Mouse (Mus musculus) midbrain, embryonic 13.5 days (tissue): ENCODE data around the gene Prdx6. TPM values are rescaled to one million over a fixed set of nuclear protein-coding genes. Genes with fewer than 3 reads are reported as not detected.

Experiments used
- ATAC-seq: fragments of 200-750 bp; cut with Nextera tagmentation; 2 replicates; pipeline ENCODE4 v1.8.0; 2017; ENCODE audit warnings: mild to moderate bottlenecking, moderate TSS enrichment, moderate library complexity
- H3K27ac ChIP-seq: fragments of 300-500 bp; sonication (generic); 2 replicates; pipeline ENCODE4 v1.5.1; 2015; ENCODE audit warnings: inconsistent platforms, mild to moderate bottlenecking, moderate library complexity
- H3K27me3 ChIP-seq: fragments of 300-500 bp; sonication (generic); 2 replicates; pipeline ENCODE4 v1.6.1; 2015; ENCODE audit warnings: mild to moderate bottlenecking, inconsistent platforms
- H3K36me3 ChIP-seq: fragments of 300-500 bp; sonication (generic); 2 replicates; pipeline ENCODE4 v1.6.1; 2015; ENCODE audit warnings: mild to moderate bottlenecking, inconsistent platforms
- H3K4me1 ChIP-seq: fragments of 300-500 bp; sonication (generic); replicated peaks from 2 replicates; pipeline ENCODE4 v1.6.1; 2015; ENCODE audit warnings: inconsistent platforms
- H3K4me2 ChIP-seq: fragments of 300-500 bp; sonication (generic); replicated peaks from 2 replicates; pipeline ENCODE4 v1.6.1; 2015; ENCODE audit warnings: moderate library complexity, mild to moderate bottlenecking, inconsistent platforms
- H3K4me3 ChIP-seq: fragments of 300-500 bp; sonication (generic); replicated peaks from 2 replicates; pipeline ENCODE4 v1.5.1; 2015; ENCODE audit warnings: mild to moderate bottlenecking, inconsistent platforms
- H3K9ac ChIP-seq: fragments of 300-500 bp; sonication (generic); replicated peaks from 2 replicates; pipeline ENCODE4 v1.6.1; 2015; ENCODE audit warnings: mild to moderate bottlenecking, inconsistent platforms
- H3K9me3 ChIP-seq: fragments of 300-500 bp; sonication (generic); 2 replicates; pipeline ENCODE4 v1.6.1; 2016; ENCODE audit warnings: mild to moderate bottlenecking, inconsistent platforms
- WGBS: fragments of 180-500 bp; shearing (Covaris S2); methylation state at CpG from one replicate; pipeline ENCODE4 v1.1.7; 2015; 5-methylcytosine and 5-hydroxymethylcytosine counted together
- polyA plus RNA-seq: library from polyadenylated mRNA; unstranded; fragments of >200 nt; fragmentation: Nextera tagmentation; extraction: Ambion mirVana; gene quantifications from 2 replicates; pipeline ENCODE4 v1.2.1, GENCODE M21; 2015

The Prdx6 gene
- polyA plus RNA-seq, 1 experiment from 2014 or later: 220 TPM

DNA sequence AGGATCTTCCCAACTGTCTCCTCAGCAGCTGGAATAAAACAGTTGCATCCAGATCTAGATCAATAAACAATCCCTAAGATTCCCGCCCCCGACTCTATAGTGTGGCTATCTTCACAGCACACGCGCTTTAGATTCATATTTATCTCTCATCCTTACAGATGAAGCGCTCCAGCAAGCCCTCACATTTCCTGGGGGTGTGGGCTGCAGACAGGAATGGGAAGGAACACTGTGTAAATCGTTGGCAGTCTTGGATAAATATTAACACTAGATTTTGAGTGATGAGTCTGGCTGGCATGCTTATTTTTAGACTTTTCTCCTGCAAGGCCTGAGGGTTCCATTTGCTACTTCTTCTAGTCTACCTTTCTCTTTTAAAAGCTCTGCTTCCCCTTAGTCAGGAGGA is 1.6 kb downstream of the Prdx6 start:
- no peak for ATAC-seq
- peak overlapping the region; percentile 89 for H3K4me3 ChIP-seq
- H3K9me3 ChIP-seq: no peaks in the 10 kb centered on the region
- H3K4me2 ChIP-seq: peak overlapping the region; percentile 92
- peaks cover 9% of the 10 kb centered on the region for H3K27me3 ChIP-seq
- H3K4me1 ChIP-seq: peaks cover 33% of the 10 kb centered on the region
- peaks cover 11% of the 10 kb centered on the region for H3K36me3 ChIP-seq
- 63% methylated on average over 6 of the region's 6 CpGs for WGBS
- no peak overlapping the region for H3K27ac ChIP-seq
- H3K9ac ChIP-seq: peak overlapping the region; percentile 85

- Histone ChIP-seq H3K4me1 (peaks cover 33% of the 10 kb centered on the region), H3K9me3 (no peaks in the 10 kb centered on the region), H3K9ac (no peak overlapping the region), H3K4me3 (peak overlapping the region; percentile 89), H3K36me3 (peaks cover 19% of the 10 kb centered on the region), H3K4me2 (peak overlapping the region; percentile 92), H3K27ac (no peak overlapping the region), H3K27me3 (peaks cover 9% of the 10 kb centered on the region)
- ATAC-seq: no peak
- 80% methylated on average over 7 of the region's 7 CpGs for WGBS
These were observed 2.3 kb downstream of the Prdx6 start for GRCm38 (mm10) chr1:161248685-161249084.

DNA sequence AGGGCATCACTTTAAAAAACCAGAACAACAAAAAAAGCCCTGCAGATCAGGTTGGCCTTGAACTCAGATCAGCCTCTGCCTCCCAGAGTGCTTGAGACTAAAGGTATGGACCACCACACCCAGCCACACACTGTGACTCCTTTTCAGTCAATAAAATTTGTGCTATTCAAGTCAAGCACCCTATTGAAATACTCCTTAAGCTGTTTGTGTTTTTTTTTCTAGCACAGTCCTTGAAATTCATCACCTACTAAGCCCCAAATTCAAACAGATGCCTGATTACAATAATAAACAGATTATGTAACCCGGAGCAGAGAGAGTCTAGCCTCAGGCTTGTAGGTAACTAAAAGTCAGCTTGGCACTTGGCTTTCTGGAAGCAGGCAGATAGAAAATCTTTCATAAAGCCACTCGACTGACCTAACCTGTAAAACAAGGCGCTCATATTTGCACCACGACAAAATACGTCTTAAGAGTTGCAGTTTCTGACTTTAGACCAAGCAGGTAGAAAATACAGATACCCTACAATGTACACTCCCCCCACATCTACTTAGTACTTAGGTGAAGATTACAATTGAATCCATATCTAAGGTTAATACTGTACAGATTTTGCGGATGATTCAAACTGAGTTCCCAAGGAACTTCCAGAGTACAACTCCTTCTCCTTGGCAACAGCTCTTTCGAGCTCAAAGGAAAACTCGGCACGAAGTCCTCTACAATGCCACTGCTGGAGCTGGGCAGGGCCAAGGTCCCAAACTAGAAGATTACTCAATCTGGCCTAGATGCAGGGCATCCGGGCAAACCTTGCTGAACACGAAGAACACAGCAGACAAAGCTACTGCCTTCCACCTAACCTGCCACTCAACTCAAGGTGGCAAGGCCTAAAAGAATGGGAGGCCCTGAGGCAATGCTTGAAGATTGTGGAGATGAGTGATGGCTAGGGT is 3.1 kb downstream of the Prdx6 start:
- no peaks in the 10 kb centered on the region for H3K9me3 ChIP-seq
- H3K36me3 ChIP-seq: peaks cover 26% of the 10 kb centered on the region
- no peak overlapping the region for H3K27ac ChIP-seq
- H3K4me3 ChIP-seq: no peak overlapping the region
- peak overlapping the region; percentile 92 for H3K4me2 ChIP-seq
- H3K4me1 ChIP-seq: peaks cover 33% of the 10 kb centered on the region
- no peak overlapping the region for H3K9ac ChIP-seq
- 79% methylated on average over 11 of the region's 11 CpGs for WGBS
- ATAC-seq: no peak
- H3K27me3 ChIP-seq: peaks cover 9% of the 10 kb centered on the region

GRCm38 (mm10) chr1:161247176-161247575 is 3.8 kb downstream of the Prdx6 start:
- WGBS: 81% methylated on average over 3 of the region's 3 CpGs

GRCm38 (mm10) chr1:161237750-161238149 is 13.3 kb downstream of the Prdx6 start:
- Histone ChIP-seq H3K9ac (no peak overlapping the region), H3K27ac (no peak overlapping the region), H3K36me3 (peaks cover 56% of the 10 kb centered on the region), H3K4me1 (no peaks in the 10 kb centered on the region), H3K27me3 (no peaks in the 10 kb centered on the region), H3K4me3 (no peak overlapping the region), H3K9me3 (no peaks in the 10 kb centered on the region), H3K4me2 (no peak overlapping the region)
- 97% methylated on average over 4 of the region's 4 CpGs for WGBS
- ATAC-seq: no peak

More at GRCm38 (mm10) chr1:161247176-161247575, 3.8 kb downstream of the Prdx6 start:
- no peak for ATAC-seq
- no peaks in the 10 kb centered on the region for H3K9me3 ChIP-seq
- no peak overlapping the region for H3K4me3 ChIP-seq
- H3K4me1 ChIP-seq: peaks cover 33% of the 10 kb centered on the region
- H3K36me3 ChIP-seq: peaks cover 33% of the 10 kb centered on the region
- no peak overlapping the region for H3K9ac ChIP-seq
- no peak overlapping the region for H3K27ac ChIP-seq
- no peak overlapping the region for H3K4me2 ChIP-seq
- H3K27me3 ChIP-seq: peaks cover 6% of the 10 kb centered on the region

GRCm38 (mm10) chr1:161237339-161237738 is 13.7 kb downstream of the Prdx6 start:
- H3K4me2 ChIP-seq: no peak overlapping the region
- H3K4me1 ChIP-seq: no peaks in the 10 kb centered on the region
- no peak overlapping the region for H3K9ac ChIP-seq
- no peaks in the 10 kb centered on the region for H3K27me3 ChIP-seq
- ATAC-seq: no peak
- 94% methylated on average over 7 of the region's 7 CpGs for WGBS
- H3K9me3 ChIP-seq: no peaks in the 10 kb centered on the region
- peaks cover 52% of the 10 kb centered on the region for H3K36me3 ChIP-seq
- H3K27ac ChIP-seq: no peak overlapping the region
- no peak overlapping the region for H3K4me3 ChIP-seq

- Histone ChIP-seq H3K9ac (no peak overlapping the region), H3K36me3 (peaks cover 17% of the 10 kb centered on the region), H3K27ac (no peak overlapping the region), H3K4me3 (no peak overlapping the region), H3K4me1 (no peaks in the 10 kb centered on the region), H3K4me2 (no peak overlapping the region), H3K9me3 (no peaks in the 10 kb centered on the region), H3K27me3 (no peaks in the 10 kb centered on the region)
- 88% methylated on average over 13 of the region's 13 CpGs for WGBS
- ATAC-seq: no peak
These were observed 17.7 kb downstream of the Prdx6 start for GRCm38 (mm10) chr1:161233226-161233839.

GRCm38 (mm10) chr1:161232181-161232580 is 18.8 kb downstream of the Prdx6 start:
- no peak overlapping the region for H3K27ac ChIP-seq
- H3K4me2 ChIP-seq: no peak overlapping the region
- H3K27me3 ChIP-seq: no peaks in the 10 kb centered on the region
- peaks cover 7% of the 10 kb centered on the region for H3K36me3 ChIP-seq
- H3K4me3 ChIP-seq: no peak overlapping the region
- WGBS: 89% methylated on average over 5 of the region's 5 CpGs
- no peaks in the 10 kb centered on the region for H3K9me3 ChIP-seq
- H3K4me1 ChIP-seq: no peaks in the 10 kb centered on the region
- no peak overlapping the region for H3K9ac ChIP-seq
- no peak for ATAC-seq

DNA sequence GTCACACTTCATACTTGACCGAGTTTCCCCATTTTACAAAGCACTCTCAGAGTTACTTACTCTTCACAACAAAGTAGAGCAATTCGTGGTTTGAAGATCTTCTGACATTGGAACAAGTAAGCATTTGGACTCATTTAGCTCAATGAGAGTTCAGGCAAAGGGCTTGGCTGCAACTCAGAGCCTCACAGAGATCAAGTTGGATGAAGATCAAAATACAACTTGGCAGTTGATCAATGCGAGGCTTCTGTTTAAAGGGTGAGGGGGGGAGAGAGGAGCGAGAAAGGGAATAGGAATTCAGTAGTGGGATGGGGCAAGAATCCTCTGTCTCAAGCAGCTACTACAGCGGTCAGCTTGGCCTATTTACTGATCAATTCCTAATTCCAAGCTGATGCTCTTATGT is 26.2 kb downstream of the Prdx6 start:
- no peaks in the 10 kb centered on the region for H3K4me1 ChIP-seq
- H3K9ac ChIP-seq: no peak overlapping the region
- H3K9me3 ChIP-seq: no peaks in the 10 kb centered on the region
- no peak overlapping the region for H3K4me2 ChIP-seq
- no peak overlapping the region for H3K27ac ChIP-seq
- H3K36me3 ChIP-seq: no peaks in the 10 kb centered on the region
- no peak overlapping the region for H3K4me3 ChIP-seq
- no peak; the same call in 1 of the 2 replicates for ATAC-seq
- WGBS: 42% methylated on average over 5 of the region's 5 CpGs
- no peaks in the 10 kb centered on the region for H3K27me3 ChIP-seq

- H3K9ac ChIP-seq: no peak overlapping the region
- H3K9me3 ChIP-seq: no peaks in the 10 kb centered on the region
- H3K27me3 ChIP-seq: no peaks in the 10 kb centered on the region
- H3K4me1 ChIP-seq: no peaks in the 10 kb centered on the region
- no peak overlapping the region for H3K4me2 ChIP-seq
- no peak overlapping the region for H3K4me3 ChIP-seq
- no peaks in the 10 kb centered on the region for H3K36me3 ChIP-seq
- H3K27ac ChIP-seq: no peak overlapping the region
- no peak for ATAC-seq
- WGBS: 70% methylated on average over 3 of the region's 3 CpGs
These were observed 31.2 kb downstream of the Prdx6 start for GRCm38 (mm10) chr1:161219816-161220215.

DNA sequence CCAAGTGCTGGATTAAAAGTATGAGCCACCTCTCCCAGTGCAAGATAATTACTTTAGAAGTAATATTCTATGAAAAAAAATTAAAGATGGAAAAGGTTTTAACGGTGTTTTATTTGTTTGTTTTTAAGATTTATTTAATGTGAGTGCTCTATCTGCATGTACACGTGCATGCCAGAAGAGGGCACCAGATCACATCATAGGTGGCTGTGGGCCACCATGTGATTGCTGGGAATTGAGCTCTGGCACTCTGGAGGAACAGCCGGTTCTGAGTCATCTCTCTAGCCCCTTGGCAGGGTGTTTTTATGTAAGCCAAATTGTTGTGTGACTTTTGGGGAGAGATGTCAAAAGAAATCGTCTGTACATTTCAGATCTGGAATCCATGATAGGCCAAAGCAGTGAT is 36.6 kb downstream of the Prdx6 start:
- Histone ChIP-seq H3K27ac (no peak overlapping the region), H3K4me2 (no peak overlapping the region), H3K4me3 (no peak overlapping the region), H3K27me3 (no peaks in the 10 kb centered on the region), H3K9me3 (no peaks in the 10 kb centered on the region), H3K36me3 (no peaks in the 10 kb centered on the region), H3K9ac (no peak overlapping the region), H3K4me1 (no peaks in the 10 kb centered on the region)
- WGBS: 25% methylated on average over 4 of the region's 4 CpGs
- no peak for ATAC-seq

DNA sequence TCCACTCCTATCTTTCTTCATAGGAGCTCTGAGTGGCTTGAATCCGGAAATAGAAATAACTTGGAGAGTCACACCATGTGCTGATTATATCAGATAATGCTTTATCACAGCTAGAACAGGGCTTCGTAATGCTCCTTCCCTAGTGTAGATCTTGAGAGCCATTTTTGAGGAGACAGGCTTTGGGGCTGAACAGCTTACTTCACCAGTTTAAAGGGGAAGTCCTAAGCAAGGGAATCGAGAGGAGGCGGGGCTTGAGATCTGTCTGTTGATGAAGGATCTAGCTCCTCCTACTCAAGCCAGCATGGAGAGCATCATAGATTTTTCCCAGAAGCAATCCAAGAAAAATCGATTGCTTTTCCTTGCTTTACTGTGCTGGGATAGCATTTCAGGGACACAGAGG is 51.2 kb downstream of the Prdx6 start:
- Histone ChIP-seq H3K4me3 (no peak overlapping the region), H3K36me3 (no peaks in the 10 kb centered on the region), H3K4me1 (peaks cover 8% of the 10 kb centered on the region; the same call in 1 of the 2 replicates), H3K27me3 (no peaks in the 10 kb centered on the region), H3K9ac (no peak overlapping the region), H3K27ac (no peak overlapping the region), H3K9me3 (no peaks in the 10 kb centered on the region), H3K4me2 (no peak overlapping the region)
- ATAC-seq: no peak
- WGBS: 79% methylated on average over 5 of the region's 5 CpGs
